Mouse (Mus musculus) myocyte (in vitro differentiated cells): Measurements from ENCODE around the gene Slc4a3. TPM values are rescaled to one million over a fixed set of nuclear protein-coding genes. Genes with fewer than 3 reads are reported as not detected.

Source experiments
- H3K27me3 ChIP-seq: one replicate; pipeline ENCODE4 v1.6.1; 2011; ENCODE audit not compliant: control insufficient read depth, insufficient read depth, insufficient read length
- H3K36me3 ChIP-seq: one replicate; pipeline ENCODE4 v1.6.1; 2011; ENCODE audit not compliant: control insufficient read depth, insufficient read depth
- H3K4me2 ChIP-seq: one replicate; pipeline ENCODE4 v1.6.1; 2011; ENCODE audit warnings: low read depth, control low read depth
- H3K4me3 ChIP-seq: one replicate; pipeline ENCODE4 v1.5.1; 2011; ENCODE audit warnings: mild to moderate bottlenecking, control low read depth, moderate library complexity
- H3K79me2 ChIP-seq: one replicate; pipeline ENCODE4 v1.6.1; 2011; ENCODE audit not compliant: control insufficient read depth, insufficient read depth
- H3ac ChIP-seq: one replicate; pipeline ENCODE4 v1.6.1; 2011; ENCODE audit not compliant: control insufficient read depth, insufficient read length
- CEBPB ChIP-seq: IDR thresholded peaks from 2 replicates; pipeline ENCODE4 v1.6.1; 2011; ENCODE audit warnings: mild to moderate bottlenecking, moderate library complexity; ENCODE audit not compliant: poor library complexity, insufficient read depth, severe bottlenecking
- E2F4 ChIP-seq: IDR thresholded peaks from one replicate; pipeline ENCODE4 v1.6.1; 2011; ENCODE audit warnings: mild to moderate bottlenecking, control low read depth, moderate library complexity; ENCODE audit not compliant: insufficient read depth
- MAX ChIP-seq: IDR thresholded peaks from one replicate; pipeline ENCODE4 v1.6.1; 2011; ENCODE audit warnings: low read depth, mild to moderate bottlenecking, control low read depth
- MYOD1 ChIP-seq, 3 experiments: IDR thresholded peaks; one replicate each; pipeline ENCODE4 v1.6.1; 2011; ENCODE audit warnings: control low read depth in 2 of 3, low read depth in 2 of 3, mild to moderate bottlenecking in 2 of 3, moderate library complexity in 1 of 3; ENCODE audit not compliant: insufficient read length in 2 of 3, control insufficient read depth in 1 of 3
- MYOG ChIP-seq, 3 experiments: IDR thresholded peaks; one replicate each; pipeline ENCODE4 v1.6.1; 2011; ENCODE audit warnings: control low read depth in 2 of 3, low read depth in 2 of 3, mild to moderate bottlenecking in 2 of 3; ENCODE audit not compliant: insufficient read length in 2 of 3, control insufficient read depth in 1 of 3, insufficient read depth in 1 of 3
- POLR2A ChIP-seq: IDR thresholded peaks from one replicate; pipeline ENCODE4 v1.6.1; 2011; ENCODE audit warnings: low read depth, mild to moderate bottlenecking, control low read depth, moderate library complexity; ENCODE audit not compliant: insufficient read length
- POLR2AphosphoS2 ChIP-seq: IDR thresholded peaks from one replicate; pipeline ENCODE4 v1.6.1; 2011; ENCODE audit warnings: low read depth, control low read depth; ENCODE audit not compliant: insufficient read length
- REST ChIP-seq: IDR thresholded peaks from one replicate; pipeline ENCODE4 v1.6.1; 2011; ENCODE audit warnings: mild to moderate bottlenecking, control low read depth, moderate library complexity; ENCODE audit not compliant: insufficient read depth, insufficient read length
- SRF ChIP-seq: IDR thresholded peaks from one replicate; pipeline ENCODE4 v1.6.1; 2011; ENCODE audit warnings: low read depth; ENCODE audit not compliant: control insufficient read depth, insufficient read length
- TCF12 ChIP-seq: IDR thresholded peaks from one replicate; pipeline ENCODE4 v1.6.1; 2011; ENCODE audit warnings: mild to moderate bottlenecking, control low read depth; ENCODE audit not compliant: poor library complexity, insufficient read depth, severe bottlenecking
- TCF3 ChIP-seq: IDR thresholded peaks from one replicate; pipeline ENCODE4 v1.6.1; 2011; ENCODE audit warnings: low read depth, control low read depth; ENCODE audit not compliant: insufficient read length
- USF1 ChIP-seq: IDR thresholded peaks from one replicate; pipeline ENCODE4 v1.6.1; 2011; ENCODE audit warnings: low read depth, mild to moderate bottlenecking, control low read depth, moderate library complexity
- polyA plus RNA-seq: library from polyadenylated mRNA; unstranded; fragments of >200 nt; fragmentation: generic; extraction: Trizol; gene quantifications from one replicate; pipeline ENCODE4 v1.2.1, GENCODE M21; 2012; ENCODE audit warnings: missing spikeins

Slc4a3 gene
- polyA plus RNA-seq, 1 experiment = 48.6 TPM

DNA sequence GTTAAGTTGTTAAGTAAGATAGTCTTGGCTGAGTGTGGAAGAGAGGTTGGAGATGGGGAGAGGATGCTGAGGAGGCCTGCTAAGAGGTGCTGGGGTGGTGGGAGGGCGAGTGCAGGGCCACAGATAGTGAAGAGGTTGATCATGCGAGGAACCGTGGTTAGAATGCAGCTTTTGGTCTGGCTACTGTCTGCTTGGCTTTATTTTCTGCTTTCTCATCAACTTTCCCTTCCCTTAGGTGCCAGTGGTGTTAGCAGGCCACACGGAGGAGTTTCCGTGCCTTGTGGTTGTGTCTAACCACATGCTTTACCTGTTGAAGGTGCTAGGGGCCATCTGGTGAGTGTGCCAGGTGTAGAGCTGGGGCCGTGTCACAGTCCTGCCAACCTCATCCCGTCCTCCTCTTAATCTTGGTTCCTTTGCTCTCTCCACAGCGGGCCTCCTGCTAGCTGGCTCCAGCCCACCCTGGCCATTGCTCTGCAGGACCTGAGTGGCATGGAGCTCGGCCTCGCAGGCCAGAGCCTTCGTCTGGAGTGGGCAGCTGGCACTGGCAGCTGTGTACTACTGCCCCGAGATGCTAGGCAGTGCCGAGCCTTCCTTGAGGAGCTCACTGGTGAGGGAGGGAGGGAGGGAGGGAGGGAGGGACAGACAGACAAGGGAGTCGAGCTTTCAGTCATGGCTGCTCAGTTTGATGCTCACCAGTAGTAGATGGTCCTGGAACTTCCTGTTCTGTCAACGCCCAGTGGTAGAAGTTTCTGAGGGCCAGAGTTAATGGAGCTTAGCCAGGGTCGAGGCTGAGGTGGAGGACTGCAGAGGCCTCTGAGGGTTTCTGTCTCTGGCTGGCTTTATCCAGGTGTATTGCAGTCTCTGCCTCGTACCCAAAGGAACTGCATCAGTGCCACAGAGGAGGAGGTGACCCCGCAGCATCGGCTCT, 12.5 kb upstream of the Slc4a3 start:
- Histone ChIP-seq H3K27me3 (no peaks in the 10 kb centered on the region), H3K79me2 (no peaks in the 10 kb centered on the region), H3K36me3 (no peaks in the 10 kb centered on the region), H3K4me2 (peak overlapping the region; percentile 44), H3ac (no peak overlapping the region), H3K4me3 (peak overlapping the region; percentile 5)
- TF ChIP-seq MYOD1 (IDR thresholded peaks at IDR 0.05; ENCODE audit: control insufficient read depth in 1 of 3, insufficient read length in 2 of 3, low read depth in 2 of 3) = peak in 2 of 3 experiments; percentile 25 to 65
- TF ChIP-seq MYOG (IDR thresholded peaks at IDR 0.05; ENCODE audit: control insufficient read depth in 1 of 3, insufficient read depth in 1 of 3, insufficient read length in 2 of 3, low read depth in 2 of 3) = peak in 1 of 3 experiments; percentile 57
- TF ChIP-seq REST = no peak
- no peak for TF ChIP-seq USF1
- no peak for TF ChIP-seq MAX
- peak; percentile 38 for TF ChIP-seq POLR2A
- no peak for TF ChIP-seq TCF12
- TF ChIP-seq E2F4 = no peak

DNA sequence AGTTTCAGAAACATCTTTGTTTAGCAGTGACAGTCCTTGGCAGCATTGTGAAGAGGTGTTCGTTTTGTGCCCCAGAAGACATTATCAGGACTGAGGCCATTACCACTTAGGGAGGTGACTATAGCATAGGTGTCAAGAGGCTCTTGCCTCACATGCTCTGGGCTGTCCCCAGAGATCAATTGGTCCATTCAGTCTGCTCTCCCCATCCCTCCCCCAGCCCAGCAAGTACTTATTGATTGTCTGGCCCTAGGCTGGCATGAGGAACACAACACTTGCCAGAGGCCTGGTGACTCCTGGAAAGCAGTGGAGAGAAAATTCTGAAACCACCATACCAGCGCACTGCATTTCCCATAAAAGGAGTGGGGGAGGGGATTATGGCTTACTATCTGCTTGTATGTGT, 8.5 kb upstream of the Slc4a3 start:
- no peaks in the 10 kb centered on the region for H3K79me2 ChIP-seq
- H3K36me3 ChIP-seq = no peaks in the 10 kb centered on the region
- H3K4me2 ChIP-seq = no peak overlapping the region
- H3K27me3 ChIP-seq = no peaks in the 10 kb centered on the region
- no peak overlapping the region for H3ac ChIP-seq
- no peak overlapping the region for H3K4me3 ChIP-seq
- TF ChIP-seq E2F4 = no peak
- TF ChIP-seq POLR2A = no peak
- TF ChIP-seq MAX = no peak
- no peak for TF ChIP-seq REST
- no peak for TF ChIP-seq POLR2AphosphoS2
- no peak for TF ChIP-seq USF1
- TF ChIP-seq CEBPB = no peak

DNA sequence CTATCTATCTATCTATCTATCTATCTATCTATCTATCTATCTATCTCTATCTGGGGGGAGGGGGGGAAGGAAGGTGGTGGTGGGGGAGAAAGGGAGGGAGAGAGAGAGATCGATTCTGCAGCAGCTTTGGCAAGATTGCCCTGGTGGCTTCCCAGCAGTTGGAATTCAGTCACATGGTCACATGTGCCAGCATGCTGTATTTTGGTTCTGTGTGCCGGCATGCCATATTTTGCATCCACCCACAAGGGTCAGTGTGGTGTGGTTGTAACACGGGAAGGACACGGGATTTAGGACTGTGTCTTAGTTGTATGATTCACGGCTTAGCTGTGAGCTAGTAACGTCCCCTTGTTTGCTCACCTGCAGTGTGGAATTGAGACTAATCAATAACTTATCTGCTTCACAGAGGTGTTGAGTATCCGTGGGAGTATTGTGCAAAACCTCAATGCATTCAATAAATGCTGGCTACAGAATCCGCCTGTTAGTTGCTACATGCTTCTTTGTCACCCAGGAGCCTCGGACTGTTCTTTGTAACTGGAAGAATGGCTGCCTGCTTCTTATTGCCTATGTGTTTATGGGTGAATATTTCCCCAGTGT, 7.4 kb upstream of the Slc4a3 start:
- H3ac ChIP-seq = no peak overlapping the region
- no peaks in the 10 kb centered on the region for H3K27me3 ChIP-seq
- peak overlapping the region; percentile 58 for H3K4me2 ChIP-seq
- H3K79me2 ChIP-seq = no peaks in the 10 kb centered on the region
- H3K36me3 ChIP-seq = no peaks in the 10 kb centered on the region
- TF ChIP-seq REST = no peak
- no peak for TF ChIP-seq SRF
- peak; percentile 49 for TF ChIP-seq POLR2AphosphoS2
- no peak for TF ChIP-seq TCF3
- peak; percentile 11 for TF ChIP-seq POLR2A
- no peak for TF ChIP-seq CEBPB
- no peak for TF ChIP-seq MAX
- TF ChIP-seq E2F4 = no peak
- TF ChIP-seq MYOG (IDR thresholded peaks at IDR 0.05; ENCODE audit: control insufficient read depth in 1 of 3, insufficient read depth in 1 of 3, insufficient read length in 2 of 3, low read depth in 2 of 3) = peak in 1 of 3 experiments; percentile 52
- TF ChIP-seq USF1 = peak; percentile 68
- TF ChIP-seq TCF12 = no peak
- TF ChIP-seq MYOD1 (IDR thresholded peaks at IDR 0.05; ENCODE audit: control insufficient read depth in 1 of 3, insufficient read length in 2 of 3, low read depth in 2 of 3) = peak in 1 of 3 experiments; percentile 65
- no peak overlapping the region for H3K4me3 ChIP-seq

DNA sequence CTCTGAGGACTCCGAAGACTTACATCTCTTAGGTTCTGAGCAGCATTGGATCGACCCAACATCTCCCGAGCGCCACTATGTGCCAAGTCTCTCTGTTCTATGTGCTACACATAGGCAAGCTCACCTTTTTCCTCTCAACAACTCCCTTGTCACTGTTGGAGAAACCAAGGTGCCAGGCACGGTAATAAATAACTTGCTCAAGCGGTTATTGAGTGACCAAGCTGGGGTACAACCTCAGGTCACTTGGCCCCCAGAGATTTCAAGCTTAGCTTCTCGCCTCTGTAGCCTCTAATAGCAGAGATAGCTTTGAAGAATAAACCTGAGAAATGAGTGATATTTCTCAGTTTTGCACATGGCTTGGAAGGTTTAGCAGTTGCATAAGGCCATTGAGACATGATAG, 4.6 kb upstream of the Slc4a3 start:
- Histone ChIP-seq H3K36me3 (no peaks in the 10 kb centered on the region), H3ac (no peak overlapping the region), H3K4me3 (no peak overlapping the region), H3K4me2 (no peak overlapping the region), H3K79me2 (no peaks in the 10 kb centered on the region), H3K27me3 (no peaks in the 10 kb centered on the region)
- TF ChIP-seq POLR2A (no peak), TCF12 (no peak), USF1 (no peak), MYOD1 (IDR thresholded peaks at IDR 0.05; ENCODE audit: control insufficient read depth in 1 of 3, insufficient read length in 2 of 3, low read depth in 2 of 3) (no peak), MYOG (IDR thresholded peaks at IDR 0.05; ENCODE audit: control insufficient read depth in 1 of 3, insufficient read depth in 1 of 3, insufficient read length in 2 of 3, low read depth in 2 of 3) (no peak), MAX (no peak), REST (no peak), POLR2AphosphoS2 (no peak), TCF3 (no peak), CEBPB (no peak), SRF (no peak), E2F4 (no peak)
